Mouse (Mus musculus): ENCODE measurements at regions not wholly inside any gene's neighbourhood (a gene's known extent, or its start where the extent isn't known, plus 50 kb on each side); places are given as distances from the start of the nearest gene placed in this dataset.
A peak's percentile ranks its signal among the peaks of the same experiment; 100 is the strongest.

GRCm38 (mm10) chr2:147703981-147704380 is 342.3 kb downstream of the Pax1 start:
- DNase-seq (ENCODE audit: low read depth, low spot score): no peak

- DNase-seq (ENCODE audit: low read depth, low spot score): no peak
These were observed 340.8 kb downstream of the Pax1 start for GRCm38 (mm10) chr2:147702330-147703063.

GRCm38 (mm10) chr2:147699524-147700081 is 337.9 kb downstream of the Pax1 start:
- DNase-seq (ENCODE audit: low read depth, low spot score): no peak

GRCm38 (mm10) chr2:147691896-147692295 is 330.2 kb downstream of the Pax1 start:
- peak; percentile 31 for DNase-seq (ENCODE audit: low read depth, low spot score)

- DNase-seq (ENCODE audit: low read depth, low spot score): no peak
These were observed 328.9 kb downstream of the Pax1 start for GRCm38 (mm10) chr2:147690506-147691208.

GRCm38 (mm10) chr2:147688742-147689141 is 327.0 kb downstream of the Pax1 start:
- peak; percentile 54 for DNase-seq (ENCODE audit: low read depth, low spot score)

- no peak for DNase-seq (ENCODE audit: low read depth, low spot score)
These were observed 294.9 kb downstream of the Pax1 start for GRCm38 (mm10) chr2:147656667-147657066.

GRCm38 (mm10) chr2:147650229-147650628 is 288.5 kb downstream of the Pax1 start:
- no peak for DNase-seq (ENCODE audit: low read depth, low spot score)

- no peak for DNase-seq (ENCODE audit: low read depth, low spot score)
These were observed 286.2 kb downstream of the Pax1 start for GRCm38 (mm10) chr2:147647972-147648371.

GRCm38 (mm10) chr2:147647506-147647905 is 285.8 kb downstream of the Pax1 start:
- DNase-seq (ENCODE audit: low read depth, low spot score): no peak

- DNase-seq (ENCODE audit: low read depth, low spot score): no peak
These were observed 276.2 kb downstream of the Pax1 start for GRCm38 (mm10) chr2:147637882-147638281.

- DNase-seq (ENCODE audit: low read depth, low spot score): no peak
These were observed 271.0 kb downstream of the Pax1 start for GRCm38 (mm10) chr2:147632737-147633136.

GRCm38 (mm10) chr2:147629716-147630115 is 268.0 kb downstream of the Pax1 start:
- no peak for DNase-seq (ENCODE audit: low read depth, low spot score)

- no peak for DNase-seq (ENCODE audit: low read depth, low spot score)
These were observed 265.4 kb downstream of the Pax1 start for GRCm38 (mm10) chr2:147627096-147627495.

GRCm38 (mm10) chr2:147623116-147623515 is 261.4 kb downstream of the Pax1 start:
- no peak for DNase-seq (ENCODE audit: low read depth, low spot score)

GRCm38 (mm10) chr2:147617849-147618248 is 256.1 kb downstream of the Pax1 start:
- no peak for DNase-seq (ENCODE audit: low read depth, low spot score)

- no peak for DNase-seq (ENCODE audit: low read depth, low spot score)
These were observed 248.6 kb downstream of the Pax1 start for GRCm38 (mm10) chr2:147610343-147610742.

GRCm38 (mm10) chr2:147601639-147602038 is 239.9 kb downstream of the Pax1 start:
- DNase-seq (ENCODE audit: low read depth, low spot score): peak; percentile 8

GRCm38 (mm10) chr2:147572413-147572812 is 210.7 kb downstream of the Pax1 start:
- no peak for DNase-seq (ENCODE audit: low read depth, low spot score)

GRCm38 (mm10) chr2:147561220-147561619 is 199.5 kb downstream of the Pax1 start:
- DNase-seq (ENCODE audit: low read depth, low spot score): no peak

- DNase-seq (ENCODE audit: low read depth, low spot score): no peak
These were observed 198.9 kb downstream of the Pax1 start for GRCm38 (mm10) chr2:147560426-147561155.

GRCm38 (mm10) chr2:147529161-147529560 is 167.4 kb downstream of the Pax1 start:
- no peak for DNase-seq (ENCODE audit: low read depth, low spot score)
